Mouse (Mus musculus) lung, postnatal 10 days (tissue): ENCODE data around the gene Noxa1.

Experiments used
- DNase-seq: peaks from one replicate; pipeline ENCODE4 v3.0.0; 2021

The Noxa1 gene

GRCm38 (mm10) chr2:25098005-25098615 is 3.2 kb upstream of the Noxa1 start:
- DNase-seq, result no peak

DNA sequence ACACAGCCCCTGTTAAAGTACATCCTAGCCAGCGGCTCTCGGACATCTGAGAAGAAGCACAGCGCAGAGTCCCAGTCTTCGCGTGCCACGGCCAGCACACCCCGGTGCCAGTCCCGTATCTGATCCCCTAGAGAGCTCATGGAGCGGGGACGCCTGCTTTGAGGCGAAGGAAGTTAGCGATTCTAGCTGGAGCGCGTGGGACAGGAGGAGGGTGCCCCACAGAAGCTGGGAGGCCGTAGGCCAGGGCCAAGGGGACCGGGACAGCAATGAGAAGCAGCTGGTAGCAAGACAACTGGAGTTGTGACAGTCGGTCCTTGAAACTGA is 202 bp downstream of the Noxa1 start:
- DNase-seq, result no peak

DNA sequence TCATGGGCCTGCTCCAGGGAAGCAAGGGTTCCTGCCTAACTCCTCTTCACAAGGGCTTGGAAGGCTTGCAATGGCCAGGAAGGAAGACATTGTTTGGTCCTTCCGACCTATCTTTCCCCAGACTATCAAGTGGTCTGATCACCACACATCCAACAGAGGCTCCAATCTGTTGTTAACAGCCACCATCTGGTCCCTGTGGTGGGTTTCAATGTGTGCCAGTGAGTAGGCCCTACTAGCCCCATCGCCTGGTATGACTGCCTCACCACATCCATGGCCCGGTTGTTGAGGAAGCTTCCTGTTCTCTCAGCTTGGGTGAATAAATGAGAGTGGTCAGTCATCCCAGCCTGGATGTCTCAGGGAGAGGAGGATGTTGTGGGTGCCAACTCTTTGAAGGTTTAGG is 6.3 kb downstream of the Noxa1 start:
- no peak for DNase-seq

DNA sequence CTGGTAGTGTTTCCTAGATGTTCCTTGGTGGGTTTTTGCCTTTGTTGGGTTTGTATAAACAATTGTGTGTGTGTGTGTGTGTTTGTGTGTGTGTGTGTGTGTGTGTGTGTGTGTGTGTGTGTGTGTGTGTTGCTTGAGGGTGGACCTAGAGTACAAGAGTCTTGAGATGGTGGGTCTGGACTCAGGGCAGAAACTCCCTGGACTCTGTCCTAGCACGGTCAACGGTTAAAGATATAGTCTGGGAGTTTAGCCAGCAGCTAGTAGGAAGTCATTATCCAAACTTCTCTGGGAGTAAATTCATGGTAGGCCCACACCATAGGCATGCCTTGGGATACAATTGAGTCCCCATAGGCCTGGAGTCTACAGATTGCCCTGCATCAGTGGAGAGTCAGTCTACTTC is 7.1 kb downstream of the Noxa1 start:
- DNase-seq, result no peak

DNA sequence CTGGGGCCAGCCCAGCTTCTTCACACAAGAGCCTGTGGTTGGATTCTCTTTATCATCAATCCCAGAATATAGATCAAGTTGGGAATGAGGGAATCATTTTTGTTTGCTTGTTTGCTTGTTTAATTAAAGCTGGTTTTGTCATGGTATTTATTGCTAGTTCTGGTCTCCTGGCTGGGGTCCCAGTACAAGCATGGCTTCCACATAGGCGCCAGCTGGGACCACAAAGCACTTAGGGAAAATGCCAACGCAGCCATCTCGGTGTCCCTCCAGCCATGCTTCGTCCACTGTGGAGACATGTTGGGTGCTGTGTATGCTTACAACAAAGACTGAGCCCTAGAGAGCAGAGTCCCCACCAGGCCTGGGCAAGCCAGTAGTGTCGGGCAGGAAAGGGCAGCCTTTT is 9.4 kb downstream of the Noxa1 start:
- no peak for DNase-seq

- no peak for DNase-seq
Observed at GRCm38 (mm10) chr2:25083697-25084096, 11.3 kb downstream of the Noxa1 start.

DNA sequence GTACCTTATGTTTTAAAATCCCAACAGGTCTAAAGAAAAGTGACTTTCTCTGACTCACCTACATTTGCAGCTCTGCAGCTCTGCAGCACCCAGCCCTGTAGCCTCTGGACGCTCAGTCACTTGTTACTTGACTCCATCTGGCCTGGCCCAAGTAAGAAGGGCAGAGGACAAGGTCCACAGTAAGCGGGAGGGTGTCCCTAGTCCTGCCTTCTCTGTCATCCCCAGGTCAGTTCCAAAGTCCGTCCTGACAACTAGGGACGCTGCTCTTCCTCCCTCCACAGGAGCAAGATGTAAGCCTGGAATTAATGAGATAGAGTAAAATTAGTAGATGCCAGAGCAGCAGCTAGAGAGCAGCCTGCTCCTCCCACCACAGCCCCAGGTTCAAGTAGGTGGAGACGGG is 14.9 kb downstream of the Noxa1 start, which contains the start of gene Entpd8:
TSS of gene Entpd8 (plus strand) at position 229 of the 400 bp plus-strand sequence.
- DNase-seq, result no peak

GRCm38 (mm10) chr2:25078967-25079366 is 16.0 kb downstream of the Noxa1 start:
- no peak for DNase-seq

DNA sequence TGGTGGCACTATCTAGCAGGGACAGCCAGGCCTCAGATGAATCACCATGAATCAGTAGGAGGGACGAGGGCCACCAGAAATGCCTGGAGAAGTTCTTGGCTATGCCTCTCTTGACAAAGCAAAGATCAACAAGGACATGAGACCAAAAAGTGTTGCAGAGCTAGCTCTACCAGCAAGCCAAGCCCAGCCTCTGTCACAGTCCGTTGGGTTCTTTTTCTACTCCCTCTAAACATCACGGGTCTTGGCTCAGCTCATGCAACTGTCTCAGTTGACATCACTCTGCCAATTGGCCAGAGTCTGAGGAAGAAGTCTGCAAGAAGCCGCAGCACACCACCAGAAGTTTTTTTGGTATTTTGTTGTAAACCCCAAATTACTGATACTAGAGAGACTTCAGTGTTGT is 19.4 kb downstream of the Noxa1 start:
- DNase-seq, result peak; percentile 67

DNA sequence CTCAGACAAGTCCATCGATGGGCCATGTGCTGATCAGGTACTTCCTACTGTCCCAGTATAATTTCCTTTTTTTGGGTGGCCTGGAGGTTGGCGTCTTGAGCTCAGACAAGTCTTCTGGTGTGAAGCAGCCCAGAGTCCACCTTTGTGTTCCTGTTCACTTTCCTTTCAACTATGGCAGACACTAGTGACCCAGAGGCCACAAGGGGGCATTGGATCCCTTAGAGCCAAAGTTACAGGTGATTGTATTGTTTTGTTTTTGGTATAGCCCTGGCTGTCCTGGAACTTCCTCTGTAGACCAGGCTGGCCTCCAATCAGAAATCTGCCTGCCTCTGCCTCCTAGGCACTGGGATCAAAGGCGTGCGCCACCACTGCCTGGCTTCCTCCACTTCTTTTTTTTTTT is 22.6 kb downstream of the Noxa1 start:
- DNase-seq, result no peak

- no peak for DNase-seq
Observed at GRCm38 (mm10) chr2:25069537-25069936, 25.4 kb downstream of the Noxa1 start.

DNA sequence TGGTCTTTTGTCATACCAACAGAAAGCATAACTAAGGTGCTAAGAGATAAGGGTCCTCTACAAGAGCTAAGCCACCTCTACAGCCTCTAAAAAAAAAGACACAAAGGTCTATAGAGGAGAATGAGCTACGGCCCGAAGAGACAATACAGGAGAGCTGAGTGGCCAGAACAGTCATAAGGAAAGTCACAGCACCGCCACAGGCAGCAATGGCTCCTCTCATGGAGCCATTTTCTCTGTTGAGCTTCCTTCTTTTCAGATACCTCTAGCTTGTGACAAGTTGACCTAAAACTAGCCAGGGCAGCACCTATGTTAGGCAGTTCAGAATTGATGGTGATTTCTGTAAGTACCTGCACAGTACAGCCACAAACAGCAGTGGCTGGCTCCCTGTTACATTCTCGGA is 28.4 kb downstream of the Noxa1 start:
- no peak for DNase-seq

DNA sequence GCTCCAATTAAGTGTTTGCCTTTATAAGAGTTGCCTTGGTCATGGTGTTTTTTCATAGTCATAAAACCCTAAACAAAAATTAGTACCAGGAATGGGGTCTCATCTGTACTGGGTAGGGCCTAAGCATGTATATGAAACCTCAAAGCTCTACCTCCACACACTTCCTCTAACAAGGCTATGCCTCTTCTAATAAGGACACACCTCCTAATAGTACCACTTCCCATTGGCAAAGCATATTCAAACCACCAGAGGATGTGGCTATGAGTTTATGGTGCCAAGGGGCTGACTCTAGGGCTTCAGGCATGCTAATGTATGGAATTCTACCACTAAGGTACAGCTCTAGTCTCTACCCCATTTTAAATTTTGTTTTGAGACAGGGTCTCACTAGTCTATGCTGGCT is 29.4 kb downstream of the Noxa1 start:
- no peak for DNase-seq

GRCm38 (mm10) chr2:25064285-25064684 is 30.7 kb downstream of the Noxa1 start:
- no peak for DNase-seq

DNA sequence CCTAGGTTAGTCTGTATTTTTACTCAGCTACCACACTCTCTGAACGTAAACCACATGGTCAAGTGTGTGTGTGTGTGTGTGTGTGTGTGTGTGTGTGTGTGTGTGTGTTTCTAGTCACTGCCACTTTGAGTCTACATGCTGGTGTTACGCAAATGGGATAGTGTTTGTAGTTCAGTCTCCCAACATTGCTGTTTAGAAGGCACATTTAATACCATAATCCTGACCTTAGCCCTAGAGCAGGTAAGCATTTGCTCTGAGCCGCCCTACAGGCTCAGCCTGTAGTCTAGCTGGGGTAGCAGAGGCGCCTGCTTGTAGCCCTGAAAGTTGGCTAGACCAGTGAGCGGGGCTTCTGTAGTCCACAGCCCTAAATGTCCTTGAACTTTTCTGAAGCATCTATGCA is 31.4 kb downstream of the Noxa1 start:
- no peak for DNase-seq

GRCm38 (mm10) chr2:25058926-25059325 is 36.0 kb downstream of the Noxa1 start:
- DNase-seq, result no peak

DNA sequence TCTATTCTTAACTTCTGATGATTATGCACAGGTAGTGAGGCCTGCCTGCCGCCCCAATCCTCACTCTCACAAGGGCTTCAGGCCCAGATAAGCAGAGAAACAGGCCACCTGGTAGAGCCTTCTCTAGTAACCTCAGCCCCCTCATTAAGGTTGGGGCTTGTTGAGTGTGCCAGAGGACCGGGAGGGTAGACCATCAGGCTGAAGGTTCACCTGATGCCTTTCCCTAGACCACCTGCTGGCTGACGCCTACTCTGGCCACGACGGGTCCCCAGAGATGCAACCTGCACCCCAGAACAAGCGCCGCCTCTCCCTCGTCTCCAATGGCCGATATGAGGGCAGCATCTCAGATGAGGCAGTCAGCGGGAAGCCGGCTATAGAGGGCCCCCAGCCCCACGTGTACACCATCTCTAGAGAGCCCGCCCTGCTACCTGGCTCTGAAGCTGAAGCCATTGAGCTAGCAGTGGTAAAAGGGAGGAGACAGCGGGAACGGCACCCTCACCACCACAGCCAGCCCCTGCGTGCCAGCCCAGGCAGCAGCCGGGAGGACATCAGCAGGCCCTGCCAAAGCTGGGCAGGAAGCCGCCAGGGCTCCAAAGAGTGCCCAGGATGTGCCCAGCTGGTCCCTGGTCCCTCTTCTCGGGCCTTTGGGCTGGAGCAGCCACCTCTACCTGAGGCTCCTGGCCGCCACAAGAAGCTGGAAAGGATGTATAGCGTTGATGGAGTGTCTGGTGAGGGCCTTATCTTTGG is 39.4 kb downstream of the Noxa1 start:
- DNase-seq, result no peak

DNA sequence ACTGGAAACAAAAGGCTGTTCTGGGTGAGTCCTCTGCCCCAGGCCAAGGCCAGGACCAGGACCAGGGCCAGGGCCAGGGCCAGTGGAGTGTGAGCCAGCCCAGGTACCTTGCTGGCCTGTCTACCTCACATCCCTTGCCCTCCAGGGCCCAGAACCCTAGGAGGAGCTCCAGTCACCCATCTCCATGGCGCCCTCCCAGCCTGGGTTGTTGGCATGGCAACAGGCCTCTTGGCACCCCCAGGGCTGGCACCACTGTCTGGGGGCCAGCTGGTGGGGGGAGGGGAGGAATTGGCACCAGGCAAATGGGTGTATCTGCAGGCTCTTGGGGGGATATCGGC is 39.9 kb downstream of the Noxa1 start:
- peak; percentile 30 for DNase-seq

DNA sequence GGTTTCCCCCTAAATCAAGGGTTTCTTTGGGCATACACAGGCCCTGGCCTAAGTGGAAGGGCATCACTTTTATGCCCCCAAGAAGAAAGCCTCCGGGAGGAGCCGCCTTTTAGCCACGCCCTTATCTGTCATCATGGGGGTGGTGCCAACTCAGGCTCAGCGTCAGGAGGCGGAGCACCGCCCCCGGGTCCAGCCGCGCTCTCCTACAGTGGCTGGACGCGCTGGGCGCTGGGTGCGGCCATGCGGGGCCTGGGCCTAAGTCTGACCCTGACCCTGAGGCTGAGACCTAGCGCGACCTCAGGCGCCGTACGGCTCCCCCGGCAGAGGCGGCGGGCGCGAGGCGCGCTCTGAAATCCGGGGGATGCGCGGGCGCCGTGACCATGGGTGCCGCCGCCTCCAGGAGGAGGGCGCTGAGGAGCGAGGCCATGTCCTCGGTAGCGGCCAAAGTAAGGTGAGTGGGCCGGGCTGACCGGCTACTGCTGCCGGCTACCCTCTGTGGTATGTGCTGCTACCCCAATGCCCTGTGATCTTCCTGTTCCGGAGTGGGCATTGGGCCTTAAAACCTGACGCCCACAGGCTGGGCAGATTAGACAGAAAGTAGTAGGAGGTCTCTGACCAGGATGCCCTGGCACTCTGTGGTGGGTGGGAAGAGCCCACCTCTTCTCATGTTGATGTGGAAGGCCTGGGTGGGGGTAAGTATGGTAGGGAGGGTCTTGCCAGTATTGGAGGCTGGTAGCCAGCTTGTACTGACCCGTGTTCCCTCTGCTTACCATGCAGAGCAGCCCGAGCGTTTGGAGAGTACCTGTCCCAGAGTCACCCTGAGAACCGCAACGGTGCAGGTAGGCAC is 40.5 kb downstream of the Noxa1 start, which contains the start of gene Nsmf:
TSS of gene Nsmf (plus strand) at position 135 of the 847 bp plus-strand sequence.
- DNase-seq, result peak; percentile 95

- no peak for DNase-seq
Observed at GRCm38 (mm10) chr2:25053101-25053500, 41.8 kb downstream of the Noxa1 start.

GRCm38 (mm10) chr2:25051450-25051849 is 43.5 kb downstream of the Noxa1 start:
- DNase-seq, result no peak

DNA sequence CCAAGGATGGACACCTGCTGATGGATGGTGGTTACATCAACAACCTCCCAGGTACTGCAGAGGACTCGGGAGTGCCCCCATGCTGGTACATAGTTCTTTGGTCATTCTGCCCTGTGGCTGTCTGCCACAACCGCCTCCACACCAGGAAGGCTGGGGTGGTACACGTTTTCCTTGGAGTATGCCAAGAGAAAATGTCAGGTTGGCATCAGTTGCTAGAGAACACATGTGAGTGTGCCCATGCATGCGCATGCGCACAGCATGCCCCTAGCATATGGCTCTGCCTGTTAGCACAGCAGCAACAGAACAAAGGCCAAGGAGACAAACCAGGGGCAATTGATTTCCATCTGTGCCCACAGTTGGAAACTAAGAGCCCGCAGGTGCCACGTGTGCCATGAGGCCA is 44.0 kb downstream of the Noxa1 start:
- no peak for DNase-seq

- no peak for DNase-seq
Observed at GRCm38 (mm10) chr2:25040089-25040488, 54.9 kb downstream of the Noxa1 start.
